Comparison of ENCODE assay signal across 8 mouse cellular contexts in genomic region chr15:77366706-77367484, GRCm38 (mm10). TPM values are rescaled to one million over a fixed set of nuclear protein-coding genes. Genes with fewer than 3 reads are reported as not detected.
DNase-seq lines count a peak whose midpoint lies in the region; ATAC-seq and TF ChIP-seq lines count a peak whose summit lies in the region.

No protein-coding gene starts in this region.

- H3K36me3 ChIP-seq in embryonic facial prominence, embryonic 11.5 days (replicated peaks; ENCODE audit: control insufficient read depth, insufficient read depth, low read depth, low read length) = no peaks in the 10 kb centered on the region
- no peaks in the 10 kb centered on the region for H3K36me3 ChIP-seq in heart, adult 2 months (ENCODE audit: control insufficient read depth, insufficient read depth, low read length)
- H3K36me3 ChIP-seq in limb, embryonic 14.5 days (ENCODE audit: control insufficient read depth, insufficient read depth, low read length) = no peaks in the 10 kb centered on the region
- no peaks in the 10 kb centered on the region for H3K36me3 ChIP-seq in myocyte (ENCODE audit: control insufficient read depth, insufficient read depth)
- no peaks in the 10 kb centered on the region for H3K36me3 ChIP-seq in stomach, postnatal 0 days (ENCODE audit: control insufficient read depth, insufficient read depth, low read length)

- no peaks in the 10 kb centered on the region for H3K27me3 ChIP-seq in embryonic facial prominence, embryonic 11.5 days (ENCODE audit: control insufficient read depth, insufficient read depth, low read length)
- no peaks in the 10 kb centered on the region for H3K27me3 ChIP-seq in heart, adult 2 months (ENCODE audit: control insufficient read depth, insufficient read depth, low read length)
- no peaks in the 10 kb centered on the region for H3K27me3 ChIP-seq in limb, embryonic 14.5 days (ENCODE audit: control insufficient read depth, insufficient read depth, low read length)
- no peaks in the 10 kb centered on the region for H3K27me3 ChIP-seq in myocyte (ENCODE audit: control insufficient read depth, insufficient read depth, insufficient read length)
- no peaks in the 10 kb centered on the region for H3K27me3 ChIP-seq in stomach, postnatal 0 days (ENCODE audit: control insufficient read depth, insufficient read depth, low read length)

- intact Hi-C loops in heart, adult 2 months (cut with DNase I) = loop anchor here (5.0 kb wide), 3 partner anchors 35 to 395 kb away; no protein-coding TSS in a partner anchor

- TF ChIP-seq POLR2A in heart, adult 2 months (IDR thresholded peaks at IDR 0.05; ENCODE audit: insufficient read depth, low read depth, low read length) = peak; percentile 59
- peak; percentile 26; the same call in 1 of the 2 replicates for TF ChIP-seq POLR2A in limb, embryonic 14.5 days (IDR thresholded peaks at IDR 0.05; ENCODE audit: borderline replicate concordance, extremely low read depth, insufficient read depth, insufficient read length)
- TF ChIP-seq POLR2A in myocyte (IDR thresholded peaks at IDR 0.05; ENCODE audit: insufficient read length, low read depth) = peak; percentile 14

- peak overlapping the region; percentile 95 for H3K27ac ChIP-seq in embryonic facial prominence, embryonic 11.5 days (replicated peaks; ENCODE audit: low read depth, low read length)
- peak overlapping the region; percentile 97 for H3K27ac ChIP-seq in heart, adult 2 months
- peak overlapping the region; percentile 99 for H3K27ac ChIP-seq in limb, embryonic 14.5 days (replicated peaks; ENCODE audit: low read depth, low read length)
- H3K27ac ChIP-seq in stomach, postnatal 0 days (replicated peaks) = peak overlapping the region; percentile 89

- H3K79me2 ChIP-seq in heart, adult 2 months (replicated peaks; ENCODE audit: control insufficient read depth, insufficient read depth, low read length) = no peaks in the 10 kb centered on the region
- H3K79me2 ChIP-seq in myocyte (ENCODE audit: control insufficient read depth, insufficient read depth) = no peaks in the 10 kb centered on the region

- peak overlapping the region; percentile 68 for H3K9ac ChIP-seq in embryonic facial prominence, embryonic 11.5 days (replicated peaks; ENCODE audit: low read length)
- peak overlapping the region; percentile 60 for H3K9ac ChIP-seq in heart, adult 2 months (ENCODE audit: low read depth, low read length)
- H3K9ac ChIP-seq in limb, embryonic 14.5 days (ENCODE audit: low read depth, low read length, severe bottlenecking) = peak overlapping the region; percentile 64
- H3K9ac ChIP-seq in stomach, postnatal 0 days (ENCODE audit: low read length) = peak overlapping the region; percentile 24

- ATAC-seq in CD4-positive, CD25-positive, alpha-beta regulatory T cell, adult 4 months = no peak
- peak; percentile 42 for ATAC-seq in embryonic facial prominence, embryonic 11.5 days (replicated peaks; ENCODE audit: insufficient number of reproducible peaks, low FRiP score, low TSS enrichment, low read depth)
- peak; percentile 80 for ATAC-seq in limb, embryonic 14.5 days (ENCODE audit: low FRiP score, low read depth)
- ATAC-seq in stomach, postnatal 0 days (ENCODE audit: low FRiP score, low TSS enrichment) = peak; percentile 55

- TF ChIP-seq EP300 in heart, adult 2 months (IDR thresholded peaks at IDR 0.05; ENCODE audit: insufficient read depth, low read depth, low read length) = peak; percentile 76; the same call in 1 of the 2 replicates
- no peak for TF ChIP-seq EP300 in stomach, postnatal 0 days (optimal IDR thresholded peaks at IDR 0.05)

- H3K4me3 ChIP-seq in embryonic facial prominence, embryonic 11.5 days (ENCODE audit: low read depth, low read length) = peak overlapping the region; percentile 23
- H3K4me3 ChIP-seq in heart, adult 2 months = peak overlapping the region; percentile 36
- peak overlapping the region; percentile 38 for H3K4me3 ChIP-seq in limb, embryonic 14.5 days (replicated peaks; ENCODE audit: low read length)
- H3K4me3 ChIP-seq in myocyte = peak overlapping the region; percentile 2
- H3K4me3 ChIP-seq in stomach, postnatal 0 days (ENCODE audit: low read depth, low read length) = peak overlapping the region; percentile 1; the same call in 1 of the 2 replicates

- TF ChIP-seq CTCF in heart, adult 2 months (IDR thresholded peaks at IDR 0.05) = peak; percentile 88
- peak; percentile 75 for TF ChIP-seq CTCF in stomach, postnatal 0 days (IDR thresholded peaks at IDR 0.05; ENCODE audit: low read depth)

- under 1% methylated on average over 26 of the region's 26 CpGs for WGBS in embryonic facial prominence, embryonic 11.5 days
- 2% methylated on average over 26 of the region's 26 CpGs for WGBS in heart, adult 2 months
- WGBS in limb, embryonic 14.5 days = under 1% methylated on average over 26 of the region's 26 CpGs
- 2% methylated on average over 26 of the region's 26 CpGs for WGBS in stomach, postnatal 0 days

- no peaks in the 10 kb centered on the region for H3K9me3 ChIP-seq in embryonic facial prominence, embryonic 11.5 days (replicated peaks; ENCODE audit: control insufficient read depth, low read length)
- no peaks in the 10 kb centered on the region for H3K9me3 ChIP-seq in limb, embryonic 14.5 days (ENCODE audit: control insufficient read depth, low read length)
- no peaks in the 10 kb centered on the region for H3K9me3 ChIP-seq in stomach, postnatal 0 days (ENCODE audit: control insufficient read depth, low read length)

- H3ac ChIP-seq in myocyte (ENCODE audit: control insufficient read depth, insufficient read length) = peak overlapping the region; percentile 20

- DNase-seq in CD4-positive, CD25-positive, alpha-beta regulatory T cell, adult 2 months (ENCODE audit: low read depth, low spot score) = peak; percentile 74
- DNase-seq in embryonic facial prominence, embryonic 11.5 days (ENCODE audit: low spot score) = peak; percentile 96
- peak; percentile 88 to 89 for DNase-seq in heart, adult 2 months
- peak; percentile 75 to 83 for DNase-seq in kidney, adult 8-10 months
- DNase-seq in limb, embryonic 14.5 days (ENCODE audit: low spot score) = peak; percentile 93
- DNase-seq in stomach, postnatal 0 days (ENCODE audit: low spot score) = peak; percentile 83

- H3K4me2 ChIP-seq in embryonic facial prominence, embryonic 11.5 days (ENCODE audit: low read depth, low read length) = peak overlapping the region; percentile 66
- H3K4me2 ChIP-seq in limb, embryonic 14.5 days (replicated peaks; ENCODE audit: low read depth, low read length, severe bottlenecking) = peak overlapping the region; percentile 82
- H3K4me2 ChIP-seq in myocyte (ENCODE audit: low read depth) = peak overlapping the region; percentile 87
- H3K4me2 ChIP-seq in stomach, postnatal 0 days (replicated peaks; ENCODE audit: low read depth) = peak overlapping the region; percentile 34

- peaks cover 9% of the 10 kb centered on the region for H3K4me1 ChIP-seq in embryonic facial prominence, embryonic 11.5 days (ENCODE audit: control insufficient read depth, insufficient read depth, low read length)
- peaks cover 23% of the 10 kb centered on the region for H3K4me1 ChIP-seq in heart, adult 2 months (ENCODE audit: control insufficient read depth, insufficient read depth, low read length)
- H3K4me1 ChIP-seq in limb, embryonic 14.5 days (ENCODE audit: control insufficient read depth, insufficient read depth, low read length) = peaks cover 46% of the 10 kb centered on the region
- H3K4me1 ChIP-seq in stomach, postnatal 0 days (replicated peaks; ENCODE audit: control insufficient read depth, insufficient read depth) = no peaks in the 10 kb centered on the region; the same call in 1 of the 2 replicates

TF ChIP-seq in myocyte, 11 proteins besides CTCF, POLR2A, EP300 and RAD21:
- TF ChIP-seq E2F4 (IDR thresholded peaks at IDR 0.05; ENCODE audit: insufficient read depth) = no peak
- TF ChIP-seq MAX (IDR thresholded peaks at IDR 0.05; ENCODE audit: low read depth) = no peak
- no peak for TF ChIP-seq TCF3 (IDR thresholded peaks at IDR 0.05; ENCODE audit: insufficient read length, low read depth)
- no peak for TF ChIP-seq POLR2AphosphoS2 (IDR thresholded peaks at IDR 0.05; ENCODE audit: insufficient read length, low read depth)
- TF ChIP-seq REST (IDR thresholded peaks at IDR 0.05; ENCODE audit: insufficient read depth, insufficient read length) = no peak
- TF ChIP-seq MYOD1 (IDR thresholded peaks at IDR 0.05; ENCODE audit: control insufficient read depth in 1 of 3, insufficient read length in 2 of 3, low read depth in 2 of 3) = no peak
- no peak for TF ChIP-seq SRF (IDR thresholded peaks at IDR 0.05; ENCODE audit: control insufficient read depth, insufficient read length, low read depth)
- no peak for TF ChIP-seq CEBPB (IDR thresholded peaks at IDR 0.05; ENCODE audit: insufficient read depth, poor library complexity, severe bottlenecking)
- no peak for TF ChIP-seq TCF12 (IDR thresholded peaks at IDR 0.05; ENCODE audit: insufficient read depth, poor library complexity, severe bottlenecking)
- TF ChIP-seq MYOG (IDR thresholded peaks at IDR 0.05; ENCODE audit: control insufficient read depth in 1 of 3, insufficient read depth in 1 of 3, insufficient read length in 2 of 3, low read depth in 2 of 3) = no peak
- no peak for TF ChIP-seq USF1 (IDR thresholded peaks at IDR 0.05; ENCODE audit: low read depth)

RNA-seq across cellular contexts. Expression of gene Apol7a, which starts 32.0 kb away (rescaled TPM):
- polyA plus RNA-seq in CD4-positive, CD25-positive, alpha-beta regulatory T cell, adult 4 months (2017; shearing (Covaris generic)) = not detected
- not detected in 2 replicates for polyA plus RNA-seq in embryonic facial prominence, embryonic 11.5 days (2014; fragmentation: Nextera tagmentation; extraction: Ambion mirVana)
- total RNA-seq in heart, adult 2 months (2021) = under 1 TPM in 1 of 2 experiments, not detected in 1; 0.13 TPM
- 0.23 and 0.29 TPM in 2 replicates for polyA plus RNA-seq in heart, adult 2 months (2012; rRNA removed)
- polyA plus RNA-seq in limb, embryonic 14.5 days (2012; rRNA removed) = 0.45 and 0.50 TPM in 2 replicates
- 0.22 and 0.23 TPM in 2 replicates for polyA plus RNA-seq in limb, embryonic 14.5 days (2014; fragmentation: Nextera tagmentation; extraction: Ambion mirVana)
- polyA plus RNA-seq in myocyte (2012; fragmentation: generic; extraction: Trizol) = 0.18 TPM
- 12.7 and 14.5 TPM in 2 replicates for polyA plus RNA-seq in stomach, postnatal 0 days (2015; fragmentation: Nextera tagmentation; extraction: Ambion mirVana)

RNA-seq across cellular contexts. Expression of gene Apol9a, which starts 44.0 kb away (rescaled TPM):
- 10 to 100 TPM; 11.0 to 17.0 TPM for polyA plus RNA-seq in CD4-positive, CD25-positive, alpha-beta regulatory T cell, adult 4 months (2017; shearing (Covaris generic))
- polyA plus RNA-seq in embryonic facial prominence, embryonic 11.5 days (2014; fragmentation: Nextera tagmentation; extraction: Ambion mirVana) = not detected in 2 replicates
- total RNA-seq in heart, adult 2 months (2021) = under 1 TPM; 0.27 to 0.39 TPM
- polyA plus RNA-seq in heart, adult 2 months (2012; rRNA removed) = 0.73 and 1.00 TPM in 2 replicates
- polyA plus RNA-seq in limb, embryonic 14.5 days (2012; rRNA removed) = 0.06 and 0.35 TPM in 2 replicates
- not detected in 2 replicates for polyA plus RNA-seq in limb, embryonic 14.5 days (2014; fragmentation: Nextera tagmentation; extraction: Ambion mirVana)
- 16.3 TPM for polyA plus RNA-seq in myocyte (2012; fragmentation: generic; extraction: Trizol)
- polyA plus RNA-seq in stomach, postnatal 0 days (2015; fragmentation: Nextera tagmentation; extraction: Ambion mirVana) = 2.3 and 3.1 TPM in 2 replicates

Comparison
In these comparisons a context has a peak if more than half of its experiments do, and no peak if none do; other contexts are left out.
1. H3K4me2 ChIP-seq: peak in every context shown above with its lines; median percentile 87 in myocyte; 82 in limb, embryonic 14.5 days; 66 in embryonic facial prominence, embryonic 11.5 days; 34 in stomach, postnatal 0 days.